Mouse (Mus musculus): ENCODE results near the gene Unc79. TPM values are rescaled to one million over a fixed set of nuclear protein-coding genes. Genes with fewer than 3 reads are reported as not detected.

The Unc79 gene
- polyA plus RNA-seq, 1 experiment: 2.0 TPM

- TF ChIP-seq POLR2A (IDR thresholded peaks at IDR 0.05; ENCODE audit: control insufficient read depth, low read depth, low read length) (no peak), CTCF (IDR thresholded peaks at IDR 0.05; ENCODE audit: control insufficient read depth, insufficient read depth, insufficient replicate concordance, low read depth, low read length) (no peak)
- no peak overlapping the region for H3K27ac ChIP-seq (ENCODE audit: control insufficient read depth, insufficient read depth, low read depth, low read length)
- H3K36me3 ChIP-seq (ENCODE audit: control insufficient read depth, insufficient read depth, low read length): no peaks in the 10 kb centered on the region
- no peaks in the 10 kb centered on the region for H3K4me1 ChIP-seq (ENCODE audit: control insufficient read depth, insufficient read depth, low read length)
- no peak overlapping the region for H3K4me3 ChIP-seq (ENCODE audit: control insufficient read depth, low read depth, low read length)
- H3K27me3 ChIP-seq (ENCODE audit: control insufficient read depth, insufficient read depth, low read length): no peaks in the 10 kb centered on the region
Measured at GRCm38 (mm10) chr12:103040136-103040535, 91.5 kb downstream of the Unc79 start.

- no peak overlapping the region for H3K4me3 ChIP-seq (ENCODE audit: control insufficient read depth, low read depth, low read length)
- TF ChIP-seq CTCF (IDR thresholded peaks at IDR 0.05; ENCODE audit: control insufficient read depth, insufficient read depth, insufficient replicate concordance, low read depth, low read length) (no peak), POLR2A (IDR thresholded peaks at IDR 0.05; ENCODE audit: control insufficient read depth, low read depth, low read length) (no peak)
- H3K27me3 ChIP-seq (ENCODE audit: control insufficient read depth, insufficient read depth, low read length): no peaks in the 10 kb centered on the region
- no peaks in the 10 kb centered on the region for H3K36me3 ChIP-seq (ENCODE audit: control insufficient read depth, insufficient read depth, low read length)
- H3K4me1 ChIP-seq (ENCODE audit: control insufficient read depth, insufficient read depth, low read length): no peaks in the 10 kb centered on the region
- H3K27ac ChIP-seq (ENCODE audit: control insufficient read depth, insufficient read depth, low read depth, low read length): no peak overlapping the region
Measured at GRCm38 (mm10) chr12:103041401-103041800, 92.7 kb downstream of the Unc79 start.

GRCm38 (mm10) chr12:103042711-103043110, 94.1 kb downstream of the Unc79 start:
- Histone ChIP-seq H3K36me3 (ENCODE audit: control insufficient read depth, insufficient read depth, low read length) (no peaks in the 10 kb centered on the region), H3K4me3 (ENCODE audit: control insufficient read depth, low read depth, low read length) (no peak overlapping the region; the same call in 1 of the 2 replicates), H3K27me3 (ENCODE audit: control insufficient read depth, insufficient read depth, low read length) (no peaks in the 10 kb centered on the region), H3K4me1 (ENCODE audit: control insufficient read depth, insufficient read depth, low read length) (no peaks in the 10 kb centered on the region), H3K27ac (ENCODE audit: control insufficient read depth, insufficient read depth, low read depth, low read length) (no peak overlapping the region)
- TF ChIP-seq POLR2A (IDR thresholded peaks at IDR 0.05; ENCODE audit: control insufficient read depth, low read depth, low read length) (no peak), CTCF (IDR thresholded peaks at IDR 0.05; ENCODE audit: control insufficient read depth, insufficient read depth, insufficient replicate concordance, low read depth, low read length) (no peak)

GRCm38 (mm10) chr12:103044422-103044821, 95.8 kb downstream of the Unc79 start:
- TF ChIP-seq CTCF (IDR thresholded peaks at IDR 0.05; ENCODE audit: control insufficient read depth, insufficient read depth, insufficient replicate concordance, low read depth, low read length): no peak
- TF ChIP-seq POLR2A (IDR thresholded peaks at IDR 0.05; ENCODE audit: control insufficient read depth, low read depth, low read length): no peak
- H3K36me3 ChIP-seq (ENCODE audit: control insufficient read depth, insufficient read depth, low read length): no peaks in the 10 kb centered on the region
- no peaks in the 10 kb centered on the region for H3K4me1 ChIP-seq (ENCODE audit: control insufficient read depth, insufficient read depth, low read length)
- no peak overlapping the region for H3K4me3 ChIP-seq (ENCODE audit: control insufficient read depth, low read depth, low read length)
- no peak overlapping the region for H3K27ac ChIP-seq (ENCODE audit: control insufficient read depth, insufficient read depth, low read depth, low read length)
- no peaks in the 10 kb centered on the region for H3K27me3 ChIP-seq (ENCODE audit: control insufficient read depth, insufficient read depth, low read length)

GRCm38 (mm10) chr12:103049865-103050264, 101.2 kb downstream of the Unc79 start:
- H3K27me3 ChIP-seq (ENCODE audit: control insufficient read depth, insufficient read depth, low read length): no peaks in the 10 kb centered on the region
- H3K36me3 ChIP-seq (ENCODE audit: control insufficient read depth, insufficient read depth, low read length): no peaks in the 10 kb centered on the region
- H3K4me1 ChIP-seq (ENCODE audit: control insufficient read depth, insufficient read depth, low read length): no peaks in the 10 kb centered on the region
- H3K27ac ChIP-seq (ENCODE audit: control insufficient read depth, insufficient read depth, low read depth, low read length): no peak overlapping the region
- H3K4me3 ChIP-seq (ENCODE audit: control insufficient read depth, low read depth, low read length): no peak overlapping the region
- no peak for TF ChIP-seq CTCF (IDR thresholded peaks at IDR 0.05; ENCODE audit: control insufficient read depth, insufficient read depth, insufficient replicate concordance, low read depth, low read length)
- TF ChIP-seq POLR2A (IDR thresholded peaks at IDR 0.05; ENCODE audit: control insufficient read depth, low read depth, low read length): no peak

- Histone ChIP-seq H3K4me3 (ENCODE audit: control insufficient read depth, low read depth, low read length) (peak overlapping the region; percentile 63), H3K4me1 (ENCODE audit: control insufficient read depth, insufficient read depth, low read length) (peaks cover 2% of the 10 kb centered on the region), H3K27ac (ENCODE audit: control insufficient read depth, insufficient read depth, low read depth, low read length) (no peak overlapping the region), H3K36me3 (ENCODE audit: control insufficient read depth, insufficient read depth, low read length) (no peaks in the 10 kb centered on the region), H3K27me3 (ENCODE audit: control insufficient read depth, insufficient read depth, low read length) (no peaks in the 10 kb centered on the region)
- TF ChIP-seq POLR2A (IDR thresholded peaks at IDR 0.05; ENCODE audit: control insufficient read depth, low read depth, low read length) (no peak; the same call in 1 of the 2 replicates), CTCF (IDR thresholded peaks at IDR 0.05; ENCODE audit: control insufficient read depth, insufficient read depth, insufficient replicate concordance, low read depth, low read length) (no peak)
Measured at GRCm38 (mm10) chr12:103059321-103060053, 110.8 kb downstream of the Unc79 start.

- Histone ChIP-seq H3K4me1 (ENCODE audit: control insufficient read depth, insufficient read depth, low read length) (peaks cover 2% of the 10 kb centered on the region), H3K36me3 (ENCODE audit: control insufficient read depth, insufficient read depth, low read length) (no peaks in the 10 kb centered on the region), H3K4me3 (ENCODE audit: control insufficient read depth, low read depth, low read length) (no peak overlapping the region), H3K27ac (ENCODE audit: control insufficient read depth, insufficient read depth, low read depth, low read length) (no peak overlapping the region), H3K27me3 (ENCODE audit: control insufficient read depth, insufficient read depth, low read length) (no peaks in the 10 kb centered on the region)
- TF ChIP-seq CTCF (IDR thresholded peaks at IDR 0.05; ENCODE audit: control insufficient read depth, insufficient read depth, insufficient replicate concordance, low read depth, low read length) (no peak), POLR2A (IDR thresholded peaks at IDR 0.05; ENCODE audit: control insufficient read depth, low read depth, low read length) (no peak)
Measured at GRCm38 (mm10) chr12:103060791-103061190, 112.1 kb downstream of the Unc79 start.
